Mouse (Mus musculus) heart, adult 8-10 months (tissue): ENCODE data around the gene Tex14. TPM values are rescaled to one million over a fixed set of nuclear protein-coding genes. Genes with fewer than 3 reads are reported as not detected.
A peak's percentile ranks its signal among the peaks of the same experiment; 100 is the strongest.

Source experiments
- DNase-seq: peaks from one replicate; pipeline ENCODE4 v3.0.0; 2022; ENCODE audit warnings: low spot score
- total RNA-seq, 4 experiments: library from RNA; stranded (reverse); gene quantifications; 2 replicates each; pipeline ENCODE4 v1.2.4; 2022

The Tex14 gene
- total RNA-seq, 4 experiments from 2014 or later, result 0.16 to 0.29 (median 0.19) TPM; not detected in 1

DNA sequence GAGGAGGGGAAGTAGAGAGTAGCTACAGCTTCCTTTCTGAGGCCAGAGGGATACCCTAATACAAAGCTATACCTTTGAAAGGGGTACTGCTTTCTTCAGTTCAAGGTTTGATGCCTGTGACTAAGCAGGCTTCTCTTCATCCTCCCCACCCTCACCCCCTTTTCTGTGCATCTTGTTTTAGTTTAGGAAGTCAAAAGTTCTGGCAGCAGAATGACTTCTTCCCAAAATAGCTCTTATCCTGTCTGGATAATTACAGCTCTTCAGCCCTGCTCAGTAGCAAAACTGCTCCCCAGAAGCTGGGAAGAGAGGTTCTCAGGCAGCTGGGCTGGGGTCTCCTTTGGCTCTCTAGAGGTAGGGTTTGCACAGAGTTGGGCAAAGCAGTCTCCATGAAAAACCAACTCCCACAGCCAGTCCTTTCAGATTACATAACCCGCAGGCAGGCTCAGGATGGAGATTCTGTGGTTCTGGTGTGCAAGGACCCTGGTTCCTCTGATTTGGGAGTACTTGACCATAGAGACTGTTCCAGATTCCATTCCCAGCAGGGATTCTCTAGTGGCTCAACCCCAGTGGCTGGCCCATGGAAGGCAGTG lies 166.6 kb downstream of the Tex14 start:
- peak; percentile 50 for DNase-seq

DNA sequence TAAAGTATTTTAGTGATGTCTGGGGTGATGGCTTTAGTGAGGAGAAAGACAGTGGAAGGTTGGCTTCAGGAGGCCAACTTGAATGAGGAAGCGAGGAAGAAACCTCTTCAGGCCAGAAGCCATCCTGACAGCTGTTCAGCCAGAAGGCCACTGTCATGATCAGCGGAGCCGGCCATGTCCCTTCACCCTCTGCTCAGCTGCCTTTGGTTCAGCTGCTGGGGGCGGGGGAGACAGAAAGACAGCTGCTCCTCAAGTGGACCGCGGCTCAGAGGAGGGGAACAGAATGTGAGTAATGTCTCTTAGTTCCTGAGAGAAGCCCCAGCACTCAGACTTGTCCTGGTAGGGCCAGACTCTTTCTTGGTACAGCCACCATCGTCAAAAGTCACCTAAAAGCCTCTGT lies 168.9 kb downstream of the Tex14 start:
- DNase-seq, result no peak

DNA sequence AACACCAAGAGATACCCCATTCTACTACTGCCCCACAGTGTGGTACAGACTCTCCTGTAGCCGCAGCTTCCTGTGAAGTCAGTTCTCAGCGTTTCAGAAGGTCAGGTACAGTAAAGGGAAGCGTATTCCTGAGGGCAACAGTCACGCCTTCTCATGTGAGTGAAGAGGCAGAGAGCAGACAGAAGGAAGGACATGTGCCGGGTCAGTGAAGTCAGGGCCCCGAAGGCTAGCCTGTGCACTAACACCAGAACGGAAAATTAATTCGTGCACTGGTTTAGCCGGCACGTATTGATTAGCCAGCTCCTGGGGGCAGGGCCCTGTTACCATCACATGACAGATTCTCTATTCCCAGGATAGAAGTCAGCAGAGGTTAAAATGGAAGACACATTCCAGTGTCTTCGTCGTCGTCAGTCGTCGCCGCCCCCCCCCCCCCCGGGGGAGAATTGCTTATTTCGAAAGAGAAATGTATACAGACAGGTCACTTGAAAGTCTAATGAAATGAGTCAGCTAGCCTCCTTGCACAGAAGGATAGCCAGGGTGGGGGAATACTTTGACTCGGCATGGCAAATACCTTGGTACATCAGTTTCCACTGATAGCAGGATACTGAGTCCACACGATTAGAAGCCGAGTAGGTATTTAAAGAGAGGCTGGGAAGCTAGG lies 169.8 kb downstream of the Tex14 start:
- DNase-seq, result no peak

DNA sequence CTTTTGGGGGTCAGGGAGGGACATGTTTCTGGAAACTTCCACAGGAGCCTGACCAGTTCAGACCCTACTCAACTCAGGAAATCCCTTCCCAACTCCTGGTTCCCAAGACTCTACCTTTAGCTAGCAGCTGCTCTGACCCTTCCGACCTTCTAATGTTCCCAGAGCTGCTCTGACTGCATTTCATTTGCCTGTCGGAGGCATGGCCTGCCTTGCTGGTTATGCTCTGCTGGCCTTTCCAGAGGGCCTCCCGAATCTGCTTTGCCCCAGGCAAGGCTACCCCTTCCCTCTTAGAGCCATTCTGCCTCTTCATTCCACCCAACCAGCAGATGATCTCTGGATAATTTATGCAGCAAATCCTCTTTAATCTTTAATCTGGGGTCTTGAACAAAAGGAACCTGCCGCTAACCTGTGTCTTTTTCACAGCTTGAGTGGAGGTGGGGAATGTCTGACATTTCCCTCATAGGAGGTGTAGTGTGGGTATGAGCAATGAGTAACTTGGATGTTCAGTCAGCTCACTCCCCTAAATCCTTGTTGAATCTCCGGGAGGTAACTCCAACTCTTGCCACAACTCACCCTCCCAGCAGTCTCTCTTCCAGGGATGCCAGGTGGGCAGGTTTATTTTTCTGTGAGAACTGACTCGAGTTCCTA lies 172.9 kb downstream of the Tex14 start:
- no peak for DNase-seq

DNA sequence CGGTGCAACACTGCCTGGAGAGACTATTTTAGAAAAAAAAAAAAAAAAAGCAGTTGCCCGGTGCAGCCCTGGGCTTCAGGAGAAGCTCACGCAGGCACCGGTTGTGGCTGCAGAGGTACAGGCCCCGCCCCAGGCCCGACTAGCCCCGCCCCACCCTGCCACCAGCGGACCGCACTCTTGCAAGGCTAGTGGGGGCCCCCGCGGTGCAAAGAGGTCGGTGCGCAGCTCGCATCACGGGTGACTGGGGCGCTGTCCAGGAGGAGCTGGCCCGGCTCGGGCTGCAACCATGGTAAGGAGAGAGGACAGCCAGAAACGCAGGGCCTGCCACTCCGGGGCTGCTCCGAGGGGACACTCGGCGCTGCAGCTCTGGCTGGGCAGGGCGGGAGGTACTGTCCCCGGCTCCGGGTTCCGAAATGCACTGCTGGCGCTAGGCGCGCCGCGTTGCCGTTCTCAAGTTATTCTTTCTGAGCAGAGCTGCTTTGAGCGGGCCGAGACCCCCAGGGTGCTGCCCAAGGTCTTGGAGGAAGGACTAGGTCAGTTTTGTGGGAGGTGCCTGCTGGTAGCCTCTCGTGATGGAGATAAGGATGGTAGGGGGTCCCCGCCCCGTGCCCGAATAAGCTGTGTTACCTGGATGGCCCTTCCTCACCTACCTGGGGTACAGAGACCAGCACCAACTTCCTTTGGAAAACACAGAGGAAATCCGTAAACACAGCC lies 173.5 kb downstream of the Tex14 start:
- DNase-seq, result peak; percentile 68

DNA sequence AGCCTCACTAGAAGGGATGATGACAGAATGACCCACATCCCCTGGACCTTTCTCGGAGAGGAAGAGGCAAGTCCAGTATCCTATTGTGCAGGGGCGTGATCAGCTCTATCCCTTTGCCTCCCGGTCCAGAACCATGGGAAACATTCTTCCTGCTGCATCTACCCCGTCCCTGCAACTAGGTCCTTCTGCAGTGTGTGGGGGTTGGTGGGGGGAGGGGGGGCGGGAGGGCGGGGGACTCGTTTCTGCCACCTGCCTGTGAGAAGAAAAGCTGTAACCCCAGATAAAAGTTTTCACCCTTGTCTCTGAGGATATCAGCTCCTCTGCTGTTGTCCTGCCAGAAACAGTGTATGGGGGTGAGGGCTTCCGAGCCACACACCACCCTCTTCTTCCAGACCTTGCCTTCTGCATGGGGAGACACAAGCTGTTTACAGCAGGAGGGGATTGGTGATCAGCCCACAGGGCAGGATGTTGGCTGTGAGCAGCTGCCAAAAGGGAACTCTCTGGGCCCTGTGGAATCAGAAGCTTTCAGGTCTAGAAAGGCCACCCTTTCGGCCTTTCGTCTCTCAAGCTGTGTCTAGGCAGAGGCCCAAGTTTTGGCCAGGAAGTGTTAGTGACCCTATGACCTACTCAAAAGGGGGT lies 174.2 kb downstream of the Tex14 start:
- peak; percentile 73 for DNase-seq

DNA sequence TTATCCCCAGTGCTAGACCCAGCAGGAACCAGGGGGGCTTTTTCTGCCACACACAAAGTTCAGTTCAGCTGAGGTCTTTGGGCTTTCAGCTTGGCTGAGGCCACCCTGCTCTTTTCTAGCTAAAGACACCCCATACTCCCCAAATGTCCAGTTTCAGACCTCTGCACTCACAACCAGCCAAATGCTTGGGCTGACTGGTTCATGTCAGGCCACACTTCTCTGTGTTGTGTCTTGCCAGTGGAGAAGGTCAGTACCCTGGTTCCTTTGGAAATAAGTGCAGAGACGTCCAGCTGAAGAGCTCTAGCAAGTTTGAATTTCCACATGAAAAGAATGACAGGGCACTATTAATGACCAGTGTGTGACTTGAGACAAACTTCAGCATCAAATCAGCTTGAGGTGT lies 174.8 kb downstream of the Tex14 start:
- no peak for DNase-seq

DNA sequence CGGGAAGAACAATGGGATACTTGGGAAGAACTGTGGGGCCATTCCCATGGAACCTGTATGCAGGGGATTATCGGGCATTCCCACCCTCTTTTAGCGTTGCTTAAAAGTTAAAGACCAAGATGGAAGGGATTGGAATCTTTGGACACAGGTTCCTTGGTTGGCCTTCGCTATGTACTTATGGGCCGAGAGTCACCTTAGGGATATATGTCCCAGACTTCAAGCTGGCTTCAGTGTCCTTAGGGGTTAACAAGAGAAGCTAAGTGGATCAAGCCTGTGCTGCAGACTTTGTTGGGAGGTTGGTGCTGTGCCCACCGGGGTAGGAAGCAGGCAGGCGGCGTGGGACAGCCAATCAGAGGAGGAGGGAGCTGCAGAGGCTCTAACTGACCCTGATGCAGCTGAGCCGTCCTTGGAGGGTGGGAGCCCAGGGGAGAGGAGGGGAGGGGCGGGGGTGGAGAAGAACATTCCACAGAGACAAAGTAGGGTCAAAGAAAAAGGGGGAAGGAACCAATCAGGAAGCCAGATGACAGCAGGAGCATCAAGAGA lies 175.7 kb downstream of the Tex14 start:
- DNase-seq, result no peak

DNA sequence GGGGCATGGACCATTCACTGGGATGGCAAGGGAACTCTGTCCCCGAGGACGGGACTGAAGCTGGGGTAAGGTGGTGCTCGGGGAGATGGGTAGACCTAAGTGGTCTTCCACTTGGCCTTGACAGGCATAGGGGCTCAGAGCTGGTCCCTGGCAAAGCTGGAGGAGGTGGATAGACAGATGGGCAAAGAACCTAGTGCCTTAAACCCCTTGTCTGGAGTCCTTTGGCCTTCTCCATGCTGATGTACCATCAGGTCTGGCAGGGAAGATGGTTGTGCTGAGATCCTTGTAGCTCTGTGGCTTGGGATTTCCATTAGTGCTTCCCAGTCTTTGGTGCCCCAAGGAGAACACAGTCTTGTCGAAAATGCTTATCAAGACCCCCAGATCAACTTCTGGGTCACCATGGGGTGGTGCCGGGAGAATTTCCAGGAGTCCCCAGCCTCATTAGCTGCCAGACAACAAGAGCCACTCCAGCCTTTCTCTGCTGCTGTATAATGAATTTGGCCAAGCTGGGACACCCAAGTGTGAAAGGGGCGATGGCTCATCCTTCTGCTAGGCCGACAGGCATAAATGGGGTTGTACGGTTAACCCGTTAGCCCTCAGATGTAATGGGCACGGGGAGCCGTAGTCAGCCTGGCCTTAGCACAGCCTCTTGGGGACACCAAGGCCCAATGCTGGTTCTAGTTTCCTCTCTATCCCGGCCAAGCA lies 176.4 kb downstream of the Tex14 start:
- DNase-seq, result no peak

DNA sequence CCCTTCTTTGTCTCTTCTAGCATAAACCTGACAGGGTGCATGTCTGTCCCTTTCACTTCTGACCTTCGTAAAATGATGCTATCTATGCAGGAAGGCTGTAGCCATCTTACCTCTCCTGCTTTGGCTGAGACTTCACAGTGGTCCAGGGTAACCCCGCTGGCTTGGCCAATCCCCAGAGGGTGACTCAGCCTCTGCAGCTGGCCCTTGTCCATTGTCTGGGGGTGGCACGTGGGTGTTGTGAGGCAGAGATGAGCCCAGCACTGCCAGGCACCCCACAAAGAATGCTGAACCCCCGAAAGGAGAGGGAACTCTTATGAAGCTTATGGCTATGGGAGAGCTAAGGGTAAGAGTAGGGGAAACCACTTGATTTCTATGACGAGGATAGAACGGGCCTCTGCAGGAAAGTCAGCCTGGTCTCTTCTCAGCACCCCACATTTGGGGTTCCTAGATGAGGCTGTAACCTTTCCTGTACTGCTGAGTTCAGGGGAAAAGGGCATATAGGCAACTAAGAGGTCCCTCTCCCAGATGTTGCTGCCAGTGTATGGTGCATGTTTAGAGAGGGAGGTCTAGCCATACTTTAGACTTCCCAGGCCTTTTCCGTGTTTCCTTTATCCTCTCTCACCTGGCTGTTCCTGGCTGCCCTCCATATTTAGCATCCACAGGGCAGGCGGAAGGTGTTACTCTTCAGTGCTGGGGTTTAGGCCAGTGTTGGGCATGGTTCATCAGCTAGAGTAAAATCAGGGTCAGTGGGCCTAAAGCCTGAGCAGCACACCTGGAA lies 177.3 kb downstream of the Tex14 start:
- DNase-seq, result no peak

DNA sequence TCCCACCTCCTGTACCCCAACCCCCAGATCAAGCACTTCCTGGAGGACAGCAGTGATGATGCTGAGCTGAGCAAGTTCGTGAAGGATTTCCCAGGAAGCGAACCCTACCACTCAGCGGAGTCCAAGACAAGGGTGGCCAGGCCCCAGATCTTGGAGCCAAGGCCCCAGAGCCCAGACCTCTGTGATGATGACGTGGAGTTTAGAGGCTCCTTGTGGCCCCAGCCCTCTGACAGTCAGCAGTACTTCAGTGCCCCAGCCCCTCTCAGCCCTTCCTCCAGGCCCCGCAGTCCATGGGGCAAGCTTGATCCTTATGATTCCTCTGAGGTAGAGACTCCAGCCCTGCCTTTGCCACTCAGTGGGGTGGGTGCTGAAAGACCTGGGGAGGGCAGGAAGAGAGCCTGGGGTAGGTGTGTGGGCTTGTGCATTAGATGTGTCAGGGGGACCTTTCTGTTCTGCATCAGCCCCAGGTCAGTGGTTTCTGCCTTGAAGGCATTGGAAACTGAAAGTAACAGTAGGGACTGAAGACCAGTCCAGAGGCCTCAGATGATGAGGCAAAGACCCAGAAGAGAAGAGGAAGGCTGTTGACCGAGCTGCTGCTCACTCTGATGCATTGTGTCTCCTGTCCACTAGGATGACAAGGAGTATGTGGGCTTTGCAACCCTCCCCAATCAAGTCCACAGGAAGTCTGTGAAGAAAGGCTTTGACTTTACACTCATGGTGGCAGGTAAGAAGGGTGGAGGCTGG lies 178.6 kb downstream of the Tex14 start:
- DNase-seq, result no peak

DNA sequence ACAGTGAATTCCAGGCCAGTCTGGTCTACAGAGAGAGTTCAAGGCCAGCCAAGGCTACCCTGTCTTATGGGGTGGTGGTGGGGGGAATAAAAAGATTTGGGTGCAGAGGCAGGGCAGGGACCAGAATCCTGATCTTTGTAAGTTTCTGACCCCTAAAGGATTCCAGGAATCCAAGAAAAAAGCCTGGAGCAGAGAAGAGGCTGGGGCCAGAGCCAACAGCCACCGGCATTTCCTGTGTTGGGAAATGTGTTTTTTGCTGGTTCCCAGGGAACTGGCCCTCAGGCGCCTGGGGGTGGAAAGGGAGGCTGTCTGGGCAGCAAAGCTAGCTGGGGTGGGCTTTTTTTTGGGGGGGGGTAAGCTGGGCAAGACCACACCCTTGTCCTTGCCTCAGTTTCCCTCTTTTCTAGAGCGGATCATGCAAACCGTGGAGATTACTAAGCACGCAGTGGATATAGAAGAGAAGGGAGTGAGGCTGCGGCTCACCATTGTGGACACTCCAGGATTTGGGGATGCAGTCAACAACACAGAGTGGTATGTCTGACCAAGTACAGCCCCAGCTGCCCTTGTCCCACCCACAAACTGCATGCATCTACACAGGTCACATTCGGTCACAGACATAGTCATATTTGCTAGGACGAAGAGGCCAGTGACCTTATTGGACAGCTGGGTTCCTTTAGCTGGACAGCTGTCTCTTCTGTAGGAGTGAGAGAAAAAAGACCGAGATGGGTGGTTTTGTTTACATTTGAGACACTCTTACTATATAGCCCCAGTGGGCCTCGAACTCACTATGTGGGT lies 180.0 kb downstream of the Tex14 start:
- peak; percentile 77 for DNase-seq

DNA sequence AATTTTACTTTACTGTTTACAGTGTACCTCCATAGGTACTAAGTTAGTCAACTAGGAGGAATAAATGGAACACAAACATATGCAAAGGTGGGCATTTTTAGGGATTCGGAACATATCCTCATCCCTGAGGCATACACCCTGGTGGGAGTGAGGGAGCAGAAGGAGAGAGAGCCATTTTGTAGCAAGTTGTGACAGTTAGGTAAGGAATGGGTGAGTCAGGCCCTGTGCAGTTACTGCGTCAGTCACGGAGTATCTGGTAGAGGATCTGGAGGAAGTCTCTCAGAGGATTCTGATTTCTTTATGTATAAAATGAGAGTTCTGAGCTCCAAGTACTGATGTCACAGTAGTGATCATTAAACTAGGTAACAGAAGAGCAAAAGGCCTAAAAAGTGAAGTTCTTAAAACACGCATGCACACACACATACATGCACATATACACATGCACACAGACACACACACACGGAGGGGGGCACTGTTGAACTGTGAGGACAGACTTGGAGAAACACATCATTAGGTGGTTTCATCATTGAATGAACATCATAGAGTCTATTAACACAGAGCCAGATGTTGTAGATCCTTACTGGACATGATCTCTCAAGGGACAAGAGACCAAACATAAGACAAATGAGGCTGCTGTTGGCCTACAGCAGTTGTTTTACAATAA lies 182.5 kb downstream of the Tex14 start:
- no peak for DNase-seq

DNA sequence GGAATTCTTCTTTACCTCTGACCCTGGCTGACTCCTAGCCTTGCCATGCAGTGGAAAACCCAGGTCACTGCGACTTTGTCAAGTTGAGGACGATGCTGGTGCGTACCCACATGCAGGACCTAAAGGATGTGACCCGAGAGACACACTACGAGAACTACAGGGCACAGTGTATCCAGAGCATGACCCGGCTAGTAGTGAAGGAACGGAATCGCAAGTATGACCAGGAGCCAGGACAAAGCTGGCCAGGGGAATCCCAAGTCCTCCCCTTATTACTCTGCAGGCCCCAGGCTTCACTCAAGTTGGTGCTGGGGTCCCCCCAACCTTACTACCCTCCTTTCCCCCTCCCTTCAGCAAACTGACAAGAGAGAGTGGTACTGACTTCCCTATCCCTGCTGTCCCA lies 184.7 kb downstream of the Tex14 start:
- DNase-seq, result no peak

DNA sequence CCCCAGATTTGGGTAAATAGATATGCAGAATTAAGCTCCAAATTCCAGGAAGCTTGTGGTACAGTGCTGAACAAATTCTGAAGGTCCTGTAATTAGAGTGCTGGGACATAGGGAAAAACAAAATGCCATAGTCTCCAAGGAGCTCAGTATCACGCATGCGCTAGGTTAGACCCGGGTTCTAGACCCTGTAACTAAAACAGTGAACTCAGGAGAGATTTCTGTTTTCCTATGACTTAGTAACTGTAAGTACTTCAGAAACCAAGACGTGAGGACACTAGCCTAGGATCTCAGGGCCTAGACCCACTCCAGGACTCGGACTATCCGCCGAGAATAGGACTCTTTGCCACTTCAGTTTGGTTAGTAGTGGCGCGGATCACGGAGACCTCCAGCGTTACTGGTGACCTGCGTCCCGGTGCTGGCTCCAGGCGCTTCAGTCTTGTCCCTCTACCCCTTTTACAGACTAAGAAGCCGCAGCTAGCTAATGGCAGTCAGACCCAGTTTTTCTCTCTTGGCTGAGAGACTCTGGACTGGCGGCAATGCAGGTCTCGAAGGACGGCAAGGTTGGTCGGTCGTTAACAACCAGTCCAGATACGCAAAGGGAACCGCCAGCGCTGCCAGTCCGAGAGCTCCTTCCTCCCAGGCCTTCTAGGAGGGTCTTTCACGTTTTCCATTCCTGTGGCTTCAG lies 186.1 kb downstream of the Tex14 start:
- peak; percentile 53 for DNase-seq

DNA sequence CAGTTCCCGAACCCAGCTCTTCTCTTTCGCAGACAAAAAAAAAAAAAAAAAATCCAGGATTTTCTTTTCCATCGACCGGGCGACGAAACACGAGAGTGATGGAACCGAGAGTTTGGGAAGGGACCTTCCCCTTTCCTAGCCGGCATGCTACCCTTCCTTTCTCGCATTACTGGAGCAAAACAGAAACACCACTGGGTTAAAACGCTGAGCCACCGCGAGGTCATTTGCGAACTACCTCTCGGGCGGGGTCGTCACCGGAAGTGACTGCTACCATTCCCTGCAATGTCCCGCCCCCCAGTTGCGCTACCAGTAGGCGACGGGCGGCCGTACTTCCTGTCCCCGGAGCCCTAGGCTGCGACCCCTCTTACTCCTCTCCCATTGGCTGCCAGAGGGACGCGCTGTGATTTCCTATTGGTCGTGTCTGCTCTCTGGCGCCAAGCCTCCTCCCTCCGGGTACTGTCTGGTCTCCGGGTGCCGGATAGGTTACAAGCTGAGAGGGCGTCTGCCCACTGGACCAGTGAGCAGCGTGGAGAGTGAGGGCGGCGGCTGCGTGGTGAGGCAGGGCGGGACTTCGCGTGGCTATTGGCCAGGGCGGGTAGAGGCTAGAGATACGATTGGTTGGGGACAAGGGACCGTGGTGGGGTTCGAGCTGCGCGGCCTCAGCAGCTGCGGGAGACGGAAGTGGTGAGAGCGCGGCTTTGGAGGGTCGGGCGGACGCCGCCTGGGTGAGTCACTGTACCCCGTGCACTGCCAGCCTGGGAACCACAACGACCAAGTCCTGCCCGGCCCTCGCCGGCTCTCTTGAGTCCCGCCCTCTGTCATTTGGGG lies 186.9 kb downstream of the Tex14 start, which contains the start of gene Mtmr4:
Mtmr4 (plus strand) TSS at position 637 of the 828 bp plus-strand sequence.
- peak; percentile 100 for DNase-seq

DNA sequence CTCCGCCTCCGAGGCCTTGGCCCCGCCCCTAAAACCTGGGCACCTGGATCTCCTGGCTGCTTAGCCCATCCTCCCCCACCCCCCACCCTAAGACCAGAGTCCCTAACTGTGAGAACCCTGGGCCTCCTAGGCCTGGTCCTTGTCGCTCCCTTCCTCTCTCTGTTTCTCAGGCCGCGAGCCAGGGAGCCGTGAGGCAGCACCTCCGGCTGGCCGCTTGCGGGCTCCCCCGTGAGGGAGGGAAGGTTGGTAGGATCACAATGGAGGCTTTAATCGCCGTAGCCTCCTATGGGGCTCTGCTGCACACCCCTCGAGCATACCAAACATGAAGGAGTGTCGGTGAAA lies 187.5 kb downstream of the Tex14 start:
- no peak for DNase-seq
